ENCODE assay signal across 15 mouse cellular contexts in genomic region chr1:134236142-134236541, GRCm38 (mm10). TPM values are rescaled to one million over a fixed set of nuclear protein-coding genes. Genes with fewer than 3 reads are reported as not detected.
DNase-seq lines count a peak whose midpoint lies in the region; ATAC-seq and TF ChIP-seq lines count a peak whose summit lies in the region.
"Had no signal": no experiment of that assay in that cellular context is flagged by ENCODE, and none has a peak within 500 bp of the region (broad histone marks: within the 10 kb centered on the region; RNA-seq: fewer than 3 reads in every experiment).

No protein-coding gene starts in this region.

- no peak overlapping the region; the same call in 1 of the 2 replicates for H3K9ac ChIP-seq in heart, embryonic 16.5 days (ENCODE audit: low read length)
- H3K9ac ChIP-seq in stomach, embryonic 14.5 days (replicated peaks; ENCODE audit: low read depth, low read length) = 0 out of 2 replicates have a peak overlapping the region, but pooled peaks have one; percentile 14
- H3K9ac ChIP-seq in stomach, postnatal 0 days (ENCODE audit: low read length) = no peak overlapping the region
- 0 out of 2 replicates have a peak overlapping the region, but pooled peaks have one; percentile 64 for H3K9ac ChIP-seq in stomach, embryonic 16.5 days (ENCODE audit: low read length)
- H3K9ac ChIP-seq: liver, embryonic 14.5 days had no signal

- H3K27ac ChIP-seq in heart, embryonic 16.5 days (ENCODE audit: low read length) = no peak overlapping the region
- no peak overlapping the region for H3K27ac ChIP-seq in stomach, embryonic 14.5 days (ENCODE audit: low read length)
- no peak overlapping the region for H3K27ac ChIP-seq in stomach, postnatal 0 days (replicated peaks)
- no peak overlapping the region for H3K27ac ChIP-seq in stomach, embryonic 16.5 days (ENCODE audit: low read length)
- H3K27ac ChIP-seq: liver, embryonic 14.5 days had no signal

- H3K4me3 ChIP-seq in heart, embryonic 16.5 days (ENCODE audit: low read length) = no peak overlapping the region
- H3K4me3 ChIP-seq in stomach, embryonic 14.5 days (ENCODE audit: low read depth, low read length) = no peak overlapping the region
- no peak overlapping the region for H3K4me3 ChIP-seq in stomach, postnatal 0 days (ENCODE audit: low read depth, low read length)
- H3K4me3 ChIP-seq in stomach, embryonic 16.5 days (replicated peaks; ENCODE audit: low read length) = no peak overlapping the region

- 54% methylated on average over 3 of the region's 3 CpGs for WGBS in heart, embryonic 16.5 days
- WGBS in stomach, embryonic 14.5 days = 49% methylated on average over 3 of the region's 3 CpGs
- 50% methylated on average over 3 of the region's 3 CpGs for WGBS in stomach, postnatal 0 days
- WGBS in stomach, embryonic 16.5 days = 45% methylated on average over 3 of the region's 3 CpGs

- no peaks in the 10 kb centered on the region for H3K36me3 ChIP-seq in heart, embryonic 16.5 days (ENCODE audit: control insufficient read depth, insufficient read depth)
- H3K36me3 ChIP-seq in stomach, embryonic 14.5 days (ENCODE audit: control insufficient read depth, insufficient read depth, low read length) = no peaks in the 10 kb centered on the region
- H3K36me3 ChIP-seq in stomach, postnatal 0 days (ENCODE audit: control insufficient read depth, insufficient read depth, low read length) = no peaks in the 10 kb centered on the region
- no peaks in the 10 kb centered on the region for H3K36me3 ChIP-seq in stomach, embryonic 16.5 days (ENCODE audit: control insufficient read depth, insufficient read depth, low read length)
- H3K36me3 ChIP-seq: G1E had no signal

- no peak for TF ChIP-seq CTCF in stomach, postnatal 0 days (IDR thresholded peaks at IDR 0.05; ENCODE audit: low read depth)

- no peaks in the 10 kb centered on the region for H3K9me3 ChIP-seq in heart, embryonic 16.5 days (replicated peaks; ENCODE audit: control insufficient read depth, low read length)
- H3K9me3 ChIP-seq in stomach, embryonic 14.5 days (ENCODE audit: control insufficient read depth, low read depth, low read length) = no peaks in the 10 kb centered on the region
- no peaks in the 10 kb centered on the region for H3K9me3 ChIP-seq in stomach, postnatal 0 days (ENCODE audit: control insufficient read depth, low read length)
- H3K9me3 ChIP-seq in stomach, embryonic 16.5 days (replicated peaks; ENCODE audit: control insufficient read depth, low read length) = no peaks in the 10 kb centered on the region
- H3K9me3 ChIP-seq: G1E had no signal

- H3K4me2 ChIP-seq in heart, embryonic 16.5 days (ENCODE audit: low read depth, low read length) = peak overlapping the region; percentile 95; the same call in 1 of the 2 replicates
- no peak overlapping the region for H3K4me2 ChIP-seq in stomach, embryonic 14.5 days (replicated peaks; ENCODE audit: low read depth, low read length)
- H3K4me2 ChIP-seq in stomach, postnatal 0 days (replicated peaks; ENCODE audit: low read depth) = no peak overlapping the region
- no peak overlapping the region for H3K4me2 ChIP-seq in stomach, embryonic 16.5 days (ENCODE audit: low read depth, low read length)

- ATAC-seq in heart, embryonic 16.5 days (replicated peaks; ENCODE audit: extremely low read depth, insufficient read depth, low FRiP score) = no peak
- no peak for ATAC-seq in stomach, embryonic 14.5 days (ENCODE audit: insufficient number of reproducible peaks, insufficient read depth, low FRiP score, low read depth)
- ATAC-seq in stomach, postnatal 0 days (ENCODE audit: low FRiP score, low TSS enrichment) = no peak
- ATAC-seq in stomach, embryonic 16.5 days (ENCODE audit: insufficient read depth, low FRiP score) = no peak
- ATAC-seq: inflammation-experienced regulatory T-cells, adult 6 months had no signal

- H3K27me3 ChIP-seq in heart, embryonic 16.5 days (ENCODE audit: control insufficient read depth, insufficient read depth, low read length) = peaks cover 20% of the 10 kb centered on the region
- H3K27me3 ChIP-seq in stomach, embryonic 14.5 days (ENCODE audit: control insufficient read depth, insufficient read depth, low read length) = peaks cover 31% of the 10 kb centered on the region
- no peaks in the 10 kb centered on the region for H3K27me3 ChIP-seq in stomach, postnatal 0 days (ENCODE audit: control insufficient read depth, insufficient read depth, low read length)
- H3K27me3 ChIP-seq in stomach, embryonic 16.5 days (ENCODE audit: control insufficient read depth, insufficient read depth, low read length) = peaks cover 26% of the 10 kb centered on the region

- H3K4me1 ChIP-seq in heart, embryonic 16.5 days (ENCODE audit: control insufficient read depth, insufficient read depth, low read length) = peaks cover 40% of the 10 kb centered on the region
- H3K4me1 ChIP-seq in stomach, embryonic 14.5 days (ENCODE audit: control insufficient read depth, insufficient read depth, low read length) = peaks cover 8% of the 10 kb centered on the region; the same call in 1 of the 2 replicates
- peaks cover 5% of the 10 kb centered on the region for H3K4me1 ChIP-seq in stomach, postnatal 0 days (replicated peaks; ENCODE audit: control insufficient read depth, insufficient read depth)
- peaks cover 16% of the 10 kb centered on the region for H3K4me1 ChIP-seq in stomach, embryonic 16.5 days (ENCODE audit: control insufficient read depth, insufficient read depth, low read length)

- TF ChIP-seq EP300 in stomach, postnatal 0 days (optimal IDR thresholded peaks at IDR 0.05) = no peak

- peak; percentile 20 to 56 for DNase-seq in adrenal gland, adult (ENCODE audit: inconsistent age in 2 of 2, low spot score in 1 of 2)
- no peak for DNase-seq in adrenal gland, postnatal 14 days
- no peak for DNase-seq in heart, adult 18-20 months
- DNase-seq in stomach, postnatal 0 days (ENCODE audit: low spot score) = no peak
- DNase-seq in urinary bladder, adult 2 months (ENCODE audit: low spot score) = no peak
- DNase-seq: gastrocnemius, postnatal 10 days; layer of hippocampus, adult 9-11 months had no signal

RNA-seq across cellular contexts. Expression of gene Adora1, which starts 0.9 kb away (rescaled TPM):
- 78.9 and 91.9 TPM in 2 replicates for total RNA-seq in adrenal gland, postnatal 14 days (2021)
- 26.7 and 30.0 TPM in 2 replicates for polyA plus RNA-seq in heart, embryonic 16.5 days (2015; fragmentation: Nextera tagmentation; extraction: Ambion mirVana)
- 10 to 100 TPM in 1 of 2 experiments, 1 to 10 TPM in 1; 7.1 to 12.8 TPM for total RNA-seq in heart, adult 18-20 months (2021)
- polyA plus RNA-seq in stomach, embryonic 14.5 days (2014; fragmentation: Nextera tagmentation; extraction: Ambion mirVana) = 0.68 and 1.7 TPM in 2 replicates
- 11.2 and 11.4 TPM in 2 replicates for polyA plus RNA-seq in stomach, postnatal 0 days (2015; fragmentation: Nextera tagmentation; extraction: Ambion mirVana)
- polyA plus RNA-seq in stomach, embryonic 16.5 days (2015; fragmentation: Nextera tagmentation; extraction: Ambion mirVana) = 15.3 and 22.3 TPM in 2 replicates
- polyA plus RNA-seq in urinary bladder, adult 2 months (2012; rRNA removed) = 6.2 and 7.2 TPM in 2 replicates
- total RNA-seq: megakaryocyte progenitor cell, adult 5-6 weeks; neutrophil, adult 5-6 weeks had no signal
- polyA plus RNA-seq: G1E; inflammation-experienced regulatory T-cells, adult 6 months had no signal

RNA-seq across cellular contexts. Expression of gene Mybph, which starts 42.9 kb away (rescaled TPM):
- total RNA-seq in adrenal gland, postnatal 14 days (2021) = not detected in 2 replicates
- polyA plus RNA-seq in heart, embryonic 16.5 days (2015; fragmentation: Nextera tagmentation; extraction: Ambion mirVana) = 0.64 and 0.96 TPM in 2 replicates
- not detected for total RNA-seq in heart, adult 18-20 months (2021)
- not detected in 2 replicates for polyA plus RNA-seq in stomach, embryonic 14.5 days (2014; fragmentation: Nextera tagmentation; extraction: Ambion mirVana)
- 1.6 and 2.2 TPM in 2 replicates for polyA plus RNA-seq in stomach, postnatal 0 days (2015; fragmentation: Nextera tagmentation; extraction: Ambion mirVana)
- polyA plus RNA-seq in stomach, embryonic 16.5 days (2015; fragmentation: Nextera tagmentation; extraction: Ambion mirVana) = 0.35 and 9.0 TPM in 2 replicates
- polyA plus RNA-seq in urinary bladder, adult 2 months (2012; rRNA removed) = 0.09 TPM in 1 of 2 replicates, not detected in the other
- total RNA-seq: neutrophil, adult 5-6 weeks had no signal
- polyA plus RNA-seq: G1E; inflammation-experienced regulatory T-cells, adult 6 months had no signal

RNA-seq across cellular contexts. Expression of gene Myog, which starts 53.6 kb away (rescaled TPM):
- not detected in 2 replicates for total RNA-seq in adrenal gland, postnatal 14 days (2021)
- 2.0 and 3.3 TPM in 2 replicates for polyA plus RNA-seq in heart, embryonic 16.5 days (2015; fragmentation: Nextera tagmentation; extraction: Ambion mirVana)
- not detected for total RNA-seq in heart, adult 18-20 months (2021)
- polyA plus RNA-seq in stomach, embryonic 14.5 days (2014; fragmentation: Nextera tagmentation; extraction: Ambion mirVana) = 0.16 and 0.17 TPM in 2 replicates
- polyA plus RNA-seq in stomach, postnatal 0 days (2015; fragmentation: Nextera tagmentation; extraction: Ambion mirVana) = 2.7 and 5.0 TPM in 2 replicates
- 1.2 and 28.7 TPM in 2 replicates for polyA plus RNA-seq in stomach, embryonic 16.5 days (2015; fragmentation: Nextera tagmentation; extraction: Ambion mirVana)
- not detected in 2 replicates for polyA plus RNA-seq in urinary bladder, adult 2 months (2012; rRNA removed)
- total RNA-seq: G1E; megakaryocyte progenitor cell, adult 5-6 weeks; neutrophil, adult 5-6 weeks had no signal
- polyA plus RNA-seq: G1E; inflammation-experienced regulatory T-cells, adult 6 months had no signal

RNA-seq across cellular contexts. Expression of gene Chil1, which starts 54.2 kb away (rescaled TPM):
- 1.1 and 1.2 TPM in 2 replicates for total RNA-seq in adrenal gland, postnatal 14 days (2021)
- 1.1 and 1.2 TPM in 2 replicates for polyA plus RNA-seq in heart, embryonic 16.5 days (2015; fragmentation: Nextera tagmentation; extraction: Ambion mirVana)
- total RNA-seq in heart, adult 18-20 months (2021) = 1 to 10 TPM in 1 of 2 experiments, under 1 TPM in 1; 0.42 to 1.0 TPM
- 0.67 and 1.4 TPM in 2 replicates for polyA plus RNA-seq in stomach, embryonic 14.5 days (2014; fragmentation: Nextera tagmentation; extraction: Ambion mirVana)
- 2.8 and 3.1 TPM in 2 replicates for polyA plus RNA-seq in stomach, postnatal 0 days (2015; fragmentation: Nextera tagmentation; extraction: Ambion mirVana)
- 3.6 and 4.9 TPM in 2 replicates for polyA plus RNA-seq in stomach, embryonic 16.5 days (2015; fragmentation: Nextera tagmentation; extraction: Ambion mirVana)
- polyA plus RNA-seq in urinary bladder, adult 2 months (2012; rRNA removed) = 0.10 and 0.44 TPM in 2 replicates
- total RNA-seq: G1E had no signal
- polyA plus RNA-seq: G1E had no signal

Comparison
In these comparisons a context has a peak if more than half of its experiments do, and no peak if none do; other contexts are left out.
1. DNase-seq: peak in adrenal gland, adult (2 of 2); none in adrenal gland, postnatal 14 days (single experiment), heart, adult 18-20 months (0 of 2), stomach, postnatal 0 days (single experiment) and urinary bladder, adult 2 months (single experiment).
2. H3K9ac ChIP-seq: peak in stomach, embryonic 14.5 days (single experiment) and stomach, embryonic 16.5 days (single experiment); none in heart, embryonic 16.5 days (single experiment) and stomach, postnatal 0 days (single experiment).